Mouse (Mus musculus): ENCODE data around the gene Gnb1l.
"Not testable (repeated sequence)": the region's sequence is repeated elsewhere in the genome, so short reads cannot be mapped to it uniquely, and the experiment has no call there.

Gnb1l gene

GRCm38 (mm10) chr16:18483839-18484238 is 14.7 kb upstream of the Gnb1l start:
- no peak for DNase-seq

GRCm38 (mm10) chr16:18484386-18484785 is 14.1 kb upstream of the Gnb1l start:
- no peak for DNase-seq

GRCm38 (mm10) chr16:18484794-18485435 is 13.6 kb upstream of the Gnb1l start:
- no peak for DNase-seq

GRCm38 (mm10) chr16:18486126-18486525 is 12.4 kb upstream of the Gnb1l start:
- DNase-seq, result no peak

GRCm38 (mm10) chr16:18490281-18490680 is 8.2 kb upstream of the Gnb1l start:
- DNase-seq, result no peak

GRCm38 (mm10) chr16:18490894-18491293 is 7.6 kb upstream of the Gnb1l start:
- no peak for DNase-seq

- peak; percentile 46 to 48 for DNase-seq
These were observed 523 bp upstream of the Gnb1l start for GRCm38 (mm10) chr16:18497865-18498515.

- peak; percentile 18 to 58 for DNase-seq
These were observed 483 bp downstream of the Gnb1l start for GRCm38 (mm10) chr16:18498996-18499395.

- DNase-seq, result no peak
These were observed 3.0 kb downstream of the Gnb1l start for GRCm38 (mm10) chr16:18501531-18501930.

GRCm38 (mm10) chr16:18503566-18504342 is 5.2 kb downstream of the Gnb1l start:
- no peak for DNase-seq

GRCm38 (mm10) chr16:18506524-18507199 is 8.1 kb downstream of the Gnb1l start:
- DNase-seq, result no peak

GRCm38 (mm10) chr16:18507200-18507549 is 8.7 kb downstream of the Gnb1l start:
- DNase-seq, result no peak

- DNase-seq, result no peak
These were observed 13.2 kb downstream of the Gnb1l start for GRCm38 (mm10) chr16:18511741-18512140.

- DNase-seq, result no peak
These were observed 15.0 kb downstream of the Gnb1l start for GRCm38 (mm10) chr16:18513508-18513907.

GRCm38 (mm10) chr16:18518091-18518490 is 19.6 kb downstream of the Gnb1l start:
- peak in 1 of 2 experiments; percentile 27 for DNase-seq

GRCm38 (mm10) chr16:18523563-18524245 is 25.2 kb downstream of the Gnb1l start:
- DNase-seq, result no peak

- DNase-seq, result no peak
These were observed 30.1 kb downstream of the Gnb1l start for GRCm38 (mm10) chr16:18528656-18529055.

- not testable (repeated sequence) for DNase-seq
These were observed 34.5 kb downstream of the Gnb1l start for GRCm38 (mm10) chr16:18533061-18533460.

GRCm38 (mm10) chr16:18537407-18537990 is 39.0 kb downstream of the Gnb1l start:
- no peak for DNase-seq

GRCm38 (mm10) chr16:18539281-18539680 is 40.8 kb downstream of the Gnb1l start:
- no peak for DNase-seq

GRCm38 (mm10) chr16:18543151-18543829 is 44.8 kb downstream of the Gnb1l start:
- DNase-seq, result no peak

GRCm38 (mm10) chr16:18547891-18548290 is 49.4 kb downstream of the Gnb1l start:
- DNase-seq, result no peak
